Mouse (Mus musculus): ENCODE measurements around the gene Rev1. TPM values are rescaled to one million over a fixed set of nuclear protein-coding genes. Genes with fewer than 3 reads are reported as not detected.
"Not testable (repeated sequence)": the region's sequence is repeated elsewhere in the genome, so short reads cannot be mapped to it uniquely, and the experiment has no call there.

Rev1 gene
- polyA plus RNA-seq, 2 experiments from 2014 or later: 14.1 to 15.3 TPM

- not testable (repeated sequence) for ATAC-seq
Observed at GRCm38 (mm10) chr1:38062156-38062555, 67.4 kb downstream of the Rev1 start.

DNA sequence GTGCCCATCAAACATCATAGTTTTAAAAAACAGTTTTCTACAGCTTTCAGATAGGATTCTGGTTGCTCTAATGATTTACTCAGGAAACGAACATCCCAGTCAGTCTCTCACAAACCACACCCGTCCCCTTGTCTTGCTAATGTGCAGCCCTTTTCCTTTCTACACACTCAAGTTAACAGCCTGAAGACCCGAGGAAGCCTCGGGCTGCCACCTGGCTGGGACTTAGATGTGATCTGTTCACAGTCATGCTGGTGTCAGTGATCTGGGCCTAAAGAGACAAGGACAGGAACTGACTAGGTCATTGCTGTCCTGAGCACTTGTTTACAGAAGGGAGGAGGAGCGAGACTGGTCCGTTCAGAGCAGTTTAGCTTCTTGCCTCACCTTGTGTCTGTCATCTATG, 71.2 kb downstream of the Rev1 start:
- no peak for ATAC-seq

GRCm38 (mm10) chr1:38055176-38055575, 74.4 kb downstream of the Rev1 start:
- ATAC-seq: no peak

GRCm38 (mm10) chr1:38049562-38049961, 80.0 kb downstream of the Rev1 start:
- ATAC-seq: no peak

GRCm38 (mm10) chr1:38048121-38048520, 81.5 kb downstream of the Rev1 start:
- ATAC-seq: no peak

DNA sequence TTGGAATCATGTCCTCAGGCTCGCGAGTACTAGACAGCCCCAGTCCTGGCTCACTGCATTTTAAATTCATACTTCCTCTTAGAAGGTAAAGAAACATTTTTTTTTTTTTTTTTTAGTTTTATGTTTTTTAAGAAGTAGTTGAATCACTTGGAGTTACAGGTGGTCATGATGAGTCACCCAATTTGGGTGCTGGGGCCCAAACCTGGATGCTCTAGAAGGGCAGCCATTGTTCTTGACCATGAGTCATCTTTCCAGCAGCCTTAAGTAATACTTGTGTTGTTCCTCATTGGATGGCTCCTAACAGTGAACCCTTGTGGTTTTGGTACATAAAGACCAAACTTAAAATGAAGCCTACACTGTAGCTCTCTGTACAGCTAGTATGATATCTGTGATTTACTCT, 90.7 kb downstream of the Rev1 start:
- ATAC-seq: no peak

DNA sequence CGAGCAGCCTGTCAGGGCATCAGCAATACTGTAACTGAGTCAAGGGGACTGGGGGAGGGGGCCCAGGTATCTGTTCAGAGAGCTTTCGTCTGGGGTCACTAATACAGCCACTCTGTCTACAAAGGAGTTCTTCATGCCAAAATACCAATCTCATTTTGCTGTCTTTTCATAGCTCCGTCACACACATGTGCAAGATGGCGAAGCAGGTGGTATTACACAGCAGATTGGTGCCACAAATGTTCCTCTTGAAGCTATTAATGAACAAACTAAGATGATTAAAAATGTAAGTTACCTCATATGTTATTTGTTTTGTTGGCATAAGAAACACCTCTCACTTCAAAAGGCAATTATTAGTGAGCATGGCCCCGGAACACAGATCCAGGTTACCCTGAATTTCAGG, 92.2 kb downstream of the Rev1 start:
- ATAC-seq: no peak

GRCm38 (mm10) chr1:38035521-38035920, 94.1 kb downstream of the Rev1 start:
- no peak for ATAC-seq

DNA sequence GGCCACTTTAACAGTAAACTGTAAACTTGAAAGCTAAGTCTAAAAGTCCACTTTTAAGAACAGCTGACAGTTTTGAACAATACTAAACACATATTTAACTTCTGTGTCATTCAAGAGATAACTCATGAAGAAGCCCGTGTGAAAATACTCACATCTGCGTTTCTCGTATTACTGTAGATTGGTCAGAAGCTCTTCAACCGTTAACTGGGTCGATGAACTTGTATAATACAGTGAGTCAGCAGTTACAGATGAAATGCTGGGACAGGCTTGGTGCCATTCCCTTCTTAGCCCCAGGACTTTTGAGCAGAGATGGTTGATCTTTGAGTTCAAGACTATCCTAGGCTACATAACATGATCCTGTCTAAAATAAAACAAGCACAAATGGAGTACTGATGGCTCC, 98.2 kb downstream of the Rev1 start:
- no peak for ATAC-seq

GRCm38 (mm10) chr1:38027301-38027700, 102.3 kb downstream of the Rev1 start:
- ATAC-seq: no peak

- ATAC-seq: no peak
Observed at GRCm38 (mm10) chr1:38014551-38015203, 114.9 kb downstream of the Rev1 start.

GRCm38 (mm10) chr1:38012509-38012908, 117.1 kb downstream of the Rev1 start:
- no peak for ATAC-seq

DNA sequence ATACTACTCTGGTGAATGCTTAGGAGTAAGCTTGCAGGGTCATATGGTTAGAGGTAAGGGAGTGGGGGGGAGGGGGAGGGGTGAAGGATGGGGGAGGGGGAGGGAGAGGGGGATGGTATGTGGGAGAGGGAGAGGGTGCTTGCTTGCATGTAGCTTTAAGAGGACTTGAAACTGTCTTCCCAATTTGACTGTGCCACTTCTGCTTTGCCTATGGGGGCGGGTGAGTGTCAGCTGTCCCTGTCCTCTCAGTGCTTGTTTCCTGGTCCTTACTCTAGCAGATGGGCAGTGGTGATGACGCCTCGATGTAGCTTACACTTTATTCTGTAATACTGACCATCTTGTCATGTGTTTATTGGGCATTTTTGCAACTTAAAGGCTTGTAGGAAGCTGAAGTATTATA, 117.5 kb downstream of the Rev1 start:
- no peak for ATAC-seq

GRCm38 (mm10) chr1:38011647-38012046, 118.0 kb downstream of the Rev1 start:
- ATAC-seq: no peak

GRCm38 (mm10) chr1:38006741-38007140, 122.9 kb downstream of the Rev1 start:
- ATAC-seq: no peak

GRCm38 (mm10) chr1:38003046-38003445, 126.6 kb downstream of the Rev1 start:
- ATAC-seq: no peak

Other genes with a start within 250 kb of the Rev1 start
- 100 to 1,000 TPM; 113 to 123 TPM for gene Mitd1, start 239.4 kb downstream of the Rev1 start, polyA plus RNA-seq (2017; shearing (Covaris generic))
- gene Mrpl30, start 239.3 kb downstream of the Rev1 start, polyA plus RNA-seq (2017; shearing (Covaris generic)): 100 to 1,000 TPM; 237 to 238 TPM
- not detected for gene Lyg2, start 213.3 kb downstream of the Rev1 start, polyA plus RNA-seq (2017; shearing (Covaris generic))
- not detected for gene Lyg1, start 172.0 kb downstream of the Rev1 start, polyA plus RNA-seq (2017; shearing (Covaris generic))
- gene Txndc9, start 131.9 kb downstream of the Rev1 start, polyA plus RNA-seq (2017; shearing (Covaris generic)): 100 to 1,000 TPM; 143 to 173 TPM
- 10 to 100 TPM; 30.5 to 32.9 TPM for gene Eif5b, start 131.8 kb downstream of the Rev1 start, polyA plus RNA-seq (2017; shearing (Covaris generic))